Mouse (Mus musculus) liver, postnatal 0 days (tissue): ENCODE measurements around the gene Dexi.

Experiments used
- CTCF ChIP-seq: sonication (generic); IDR thresholded peaks from 2 replicates; pipeline ENCODE4 v1.5.1; 2016; ENCODE audit warnings: antibody characterized with exemption, low read depth
- EP300 ChIP-seq: IDR thresholded peaks from 2 replicates; pipeline ENCODE4 v1.6.1; 2016; ENCODE audit warnings: antibody characterized with exemption, low read depth, mild to moderate bottlenecking

DNA sequence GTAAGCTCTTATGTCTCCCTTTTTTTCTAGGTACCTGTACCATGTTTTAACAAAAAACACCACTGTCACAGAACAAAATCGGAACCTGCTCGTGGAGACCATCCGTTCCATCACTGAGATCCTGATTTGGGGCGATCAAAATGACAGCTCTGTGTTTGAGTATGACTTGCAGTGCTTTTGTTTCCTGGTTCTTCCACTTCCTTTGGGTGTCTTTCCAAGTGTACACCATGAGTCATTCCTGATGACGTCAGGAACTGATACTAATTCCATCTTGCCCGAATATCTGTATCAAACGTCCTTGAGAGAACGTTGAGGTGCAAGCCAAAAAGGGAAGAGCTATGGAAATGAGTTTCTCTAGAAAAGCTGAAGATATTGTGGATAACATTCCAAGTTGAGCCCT lies 17.1 kb upstream of the Dexi start:
- no peak for TF ChIP-seq CTCF
- no peak for TF ChIP-seq EP300
